In genomic region chr1:40501546-40502398, GRCm38 (mm10) we compare ENCODE assay signal across 17 mouse cellular contexts. TPM values are rescaled to one million over a fixed set of nuclear protein-coding genes. Genes with fewer than 3 reads are reported as not detected.
A peak's percentile ranks its signal among the peaks of the same experiment; 100 is the strongest.
DNase-seq lines count a peak whose midpoint lies in the region; ATAC-seq lines count a peak whose summit lies in the region.
"Had no signal": no experiment of that assay in that cellular context is flagged by ENCODE, and none has a peak within 500 bp of the region (broad histone marks: within the 10 kb centered on the region; RNA-seq: fewer than 3 reads in every experiment).

No protein-coding gene starts in this region.

- no peak overlapping the region for H3K27ac ChIP-seq in liver, embryonic 11.5 days (ENCODE audit: low read depth, low read length)
- H3K27ac ChIP-seq: forebrain, embryonic 13.5 days; gastrocnemius, adult 2 months; left cerebral cortex, adult 2 months; midbrain, embryonic 12.5 days had no signal

- no peaks in the 10 kb centered on the region for H3K4me1 ChIP-seq in liver, embryonic 11.5 days (replicated peaks; ENCODE audit: control insufficient read depth, insufficient read depth, low read length)
- H3K4me1 ChIP-seq: forebrain, embryonic 13.5 days; midbrain, embryonic 12.5 days had no signal

- intact Hi-C loops in heart, postnatal 36 days (cut with DNase I), result no loop called here
- intact Hi-C loops in left cerebral cortex, postnatal 4 days (cut with DNase I), result no loop called here

- 0 out of 2 replicates have a peak, but pooled peaks have one; percentile 36 for ATAC-seq in liver, embryonic 11.5 days (replicated peaks; ENCODE audit: low FRiP score)
- ATAC-seq: forebrain, embryonic 13.5 days had no signal

- 50% methylated on average over 11 of the region's 11 CpGs for WGBS in liver, embryonic 11.5 days

- H3K4me3 ChIP-seq in liver, embryonic 11.5 days (ENCODE audit: low read depth, low read length), result no peak overlapping the region
- H3K4me3 ChIP-seq: forebrain, embryonic 13.5 days; gastrocnemius, adult 2 months; left cerebral cortex, adult 2 months; midbrain, embryonic 12.5 days had no signal

- H3K4me2 ChIP-seq in liver, embryonic 11.5 days, result no peak overlapping the region
- H3K4me2 ChIP-seq: forebrain, embryonic 13.5 days; heart, embryonic 11.5 days; midbrain, embryonic 12.5 days had no signal

- no peaks in the 10 kb centered on the region for H3K9me3 ChIP-seq in liver, embryonic 11.5 days (ENCODE audit: control insufficient read depth, low read length)
- H3K9me3 ChIP-seq: forebrain, embryonic 13.5 days; midbrain, embryonic 12.5 days had no signal

- no peak overlapping the region for H3K9ac ChIP-seq in liver, embryonic 11.5 days (ENCODE audit: low read depth, low read length)
- H3K9ac ChIP-seq: forebrain, embryonic 13.5 days; midbrain, embryonic 12.5 days had no signal

- H3K27me3 ChIP-seq in liver, embryonic 11.5 days (replicated peaks; ENCODE audit: control insufficient read depth, insufficient read depth, low read length), result no peaks in the 10 kb centered on the region
- H3K27me3 ChIP-seq: forebrain, embryonic 13.5 days; midbrain, embryonic 12.5 days had no signal

- peak; percentile 77 for DNase-seq in heart, adult 11 months
- no peak for DNase-seq in heart, postnatal 36 days
- no peak for DNase-seq in liver, embryonic 11.5 days (ENCODE audit: low spot score)
- DNase-seq in lung, postnatal 36 days, result peak; percentile 76
- DNase-seq in skeletal muscle tissue, adult 2 months (ENCODE audit: low read depth, low spot score), result peak; percentile 3
- DNase-seq in left cerebral cortex, postnatal 4 days, result no peak
- DNase-seq in cerebellum, adult 8-10 months, result no peak
- no peak for DNase-seq in T-cell, adult 2 months (ENCODE audit: low spot score)
- DNase-seq: adrenal gland, adult 8-10 months; gastrocnemius, adult 2 months; heart, postnatal 4 days; kidney, adult 9 months had no signal

- no peaks in the 10 kb centered on the region for H3K36me3 ChIP-seq in liver, embryonic 11.5 days (ENCODE audit: control insufficient read depth, insufficient read depth, low read length)
- H3K36me3 ChIP-seq: midbrain, embryonic 12.5 days had no signal

RNA-seq across cellular contexts. Expression of gene Il18rap, which starts 13.4 kb away (rescaled TPM):
- not detected for total RNA-seq in heart, postnatal 36 days (2021)
- 0.69 and 1.2 TPM in 2 replicates for polyA plus RNA-seq in liver, embryonic 11.5 days (2014; fragmentation: Nextera tagmentation; extraction: Ambion mirVana)
- under 1 TPM; 0.12 TPM for total RNA-seq in left cerebral cortex, postnatal 4 days (2021)
- total RNA-seq: gastrocnemius, adult 2 months had no signal

RNA-seq across cellular contexts. Expression of gene Il18r1, which starts 36.4 kb away (rescaled TPM):
- 1 to 10 TPM in 1 of 2 experiments, under 1 TPM in 1; 0.81 to 1.3 TPM for total RNA-seq in heart, postnatal 36 days (2021)
- 0.10 TPM in 1 of 2 replicates, not detected in the other for polyA plus RNA-seq in liver, embryonic 11.5 days (2014; fragmentation: Nextera tagmentation; extraction: Ambion mirVana)
- not detected for total RNA-seq in left cerebral cortex, postnatal 4 days (2021)
- total RNA-seq: left cerebral cortex, adult 2 months had no signal
- polyA plus RNA-seq: cortical plate, adult 2 months; forebrain, embryonic 13.5 days; heart, embryonic 11.5 days; midbrain, embryonic 12.5 days had no signal

Comparison
In these comparisons a context has a peak if more than half of its experiments do, and no peak if none do; other contexts are left out.
1. DNase-seq: peak in heart, adult 11 months (single experiment), lung, postnatal 36 days (single experiment) and skeletal muscle tissue, adult 2 months (single experiment); none in heart, postnatal 36 days (0 of 2), liver, embryonic 11.5 days (single experiment), left cerebral cortex, postnatal 4 days (single experiment), cerebellum, adult 8-10 months (single experiment) and T-cell, adult 2 months (single experiment).